Mouse (Mus musculus): Measurements from ENCODE around the gene Sirt7.

- no peak for TF ChIP-seq GATA1 (IDR thresholded peaks at IDR 0.05; ENCODE audit: borderline replicate concordance, low read length)
- TF ChIP-seq FLI1 (IDR thresholded peaks at IDR 0.05; ENCODE audit: low read length) = no peak
Measured at GRCm38 (mm10) chr11:120643601-120643987, 18.6 kb upstream of the Sirt7 start, which contains the start of gene Pycr1.

All from megakaryocyte, embryonic 14.5 days (primary cell).